Mouse (Mus musculus) cerebellum, adult 2 months (tissue): Measurements from ENCODE around the gene Bach1.

Source experiments
- CTCF ChIP-seq: fragments of 200-500 bp; IDR thresholded peaks from 2 replicates; pipeline ENCODE4 v1.5.1; 2011; ENCODE audit warnings: low read depth, mild to moderate bottlenecking, control low read depth, low read length, moderate library complexity, borderline replicate concordance; ENCODE audit not compliant: insufficient read depth
- POLR2A ChIP-seq: fragments of 200-500 bp; IDR thresholded peaks from 2 replicates; pipeline ENCODE4 v1.6.1; 2011; ENCODE audit warnings: low read length, control low read depth, borderline replicate concordance; ENCODE audit not compliant: insufficient read depth

DNA sequence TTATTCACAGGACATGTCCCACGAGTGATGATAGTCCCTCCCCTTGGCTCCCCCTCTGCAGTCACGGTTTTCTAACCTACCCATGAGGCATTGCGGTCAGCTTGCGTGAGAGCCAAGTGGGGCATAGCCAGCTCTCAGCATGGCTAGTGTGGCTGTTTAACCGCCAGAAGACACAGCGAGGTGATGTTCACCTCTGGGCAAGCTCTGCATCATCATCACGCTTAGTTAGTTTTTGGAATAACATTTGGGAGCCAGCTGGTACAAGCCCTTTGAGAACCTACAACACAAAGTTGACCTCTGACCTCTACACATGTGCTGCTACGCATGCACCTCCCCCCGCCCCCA is 28.0 kb upstream of the Bach1 start:
- TF ChIP-seq CTCF (no peak), POLR2A (no peak)
